Mouse (Mus musculus) heart, embryonic 12.5 days (tissue): ENCODE measurements around the gene Fbxo42. TPM values are rescaled to one million over a fixed set of nuclear protein-coding genes. Genes with fewer than 3 reads are reported as not detected.

ENCODE experiments used
- ATAC-seq: fragments of 200-750 bp; cut with Nextera tagmentation; 2 replicates; pipeline ENCODE4 v1.8.0; 2017; ENCODE audit warnings: moderate TSS enrichment, moderate library complexity; ENCODE audit not compliant: insufficient number of reproducible peaks, low FRiP score
- H3K27ac ChIP-seq: fragments of 300-500 bp; sonication (generic); 2 replicates; pipeline ENCODE4 v1.5.1; 2016; ENCODE audit warnings: mild to moderate bottlenecking, moderate library complexity; ENCODE audit not compliant: poor library complexity, severe bottlenecking
- H3K27me3 ChIP-seq: fragments of 300-500 bp; sonication (generic); replicated peaks from 2 replicates; pipeline ENCODE4 v1.6.1; 2016; ENCODE audit warnings: mild to moderate bottlenecking, moderate library complexity
- H3K36me3 ChIP-seq: fragments of 300-500 bp; sonication (generic); 2 replicates; pipeline ENCODE4 v1.6.1; 2016; ENCODE audit warnings: mild to moderate bottlenecking, moderate library complexity
- H3K4me1 ChIP-seq: fragments of 300-500 bp; sonication (generic); replicated peaks from 2 replicates; pipeline ENCODE4 v1.6.1; 2016; ENCODE audit warnings: mild to moderate bottlenecking
- H3K4me2 ChIP-seq: fragments of 300-500 bp; sonication (generic); 2 replicates; pipeline ENCODE4 v1.6.1; 2016; ENCODE audit warnings: mild to moderate bottlenecking, moderate library complexity
- H3K4me3 ChIP-seq: fragments of 300-500 bp; sonication (generic); 2 replicates; pipeline ENCODE4 v1.5.1; 2016; ENCODE audit warnings: mild to moderate bottlenecking
- H3K9ac ChIP-seq: fragments of 300-500 bp; sonication (generic); 2 replicates; pipeline ENCODE4 v1.6.1; 2016; ENCODE audit warnings: mild to moderate bottlenecking, moderate library complexity
- H3K9me3 ChIP-seq: fragments of 300-500 bp; sonication (generic); replicated peaks from 2 replicates; pipeline ENCODE4 v1.6.1; 2016; ENCODE audit warnings: mild to moderate bottlenecking, moderate library complexity
- WGBS: fragments of 180-500 bp; shearing (Covaris S2); methylation state at CpG from one replicate; pipeline ENCODE4 v1.1.7; 2016; 5-methylcytosine and 5-hydroxymethylcytosine counted together
- polyA plus RNA-seq: library from polyadenylated mRNA; unstranded; fragments of >200 nt; fragmentation: Nextera tagmentation; extraction: Ambion mirVana; gene quantifications from 2 replicates; pipeline ENCODE4 v1.2.1, GENCODE M21; 2016

Fbxo42 gene
- polyA plus RNA-seq, 1 experiment from 2014 or later = 18.2 TPM

- Histone ChIP-seq H3K27ac (no peak overlapping the region), H3K27me3 (no peaks in the 10 kb centered on the region), H3K4me1 (peaks cover 50% of the 10 kb centered on the region), H3K4me2 (no peak overlapping the region), H3K36me3 (peaks cover 45% of the 10 kb centered on the region), H3K9me3 (no peaks in the 10 kb centered on the region), H3K4me3 (no peak overlapping the region), H3K9ac (0 out of 2 replicates have a peak overlapping the region, but pooled peaks have one; percentile 25)
- WGBS = 85% methylated on average over 4 of the region's 4 CpGs
- ATAC-seq = no peak
Observed at GRCm38 (mm10) chr4:141118691-141119090, 29.0 kb upstream of the Fbxo42 start.

GRCm38 (mm10) chr4:141120700-141121099 lies 27.0 kb upstream of the Fbxo42 start:
- H3K9me3 ChIP-seq = no peaks in the 10 kb centered on the region
- peaks cover 59% of the 10 kb centered on the region for H3K4me1 ChIP-seq
- 29% methylated on average over 11 of the region's 11 CpGs for WGBS
- H3K4me2 ChIP-seq = no peak overlapping the region
- H3K4me3 ChIP-seq = no peak overlapping the region
- no peak for ATAC-seq
- H3K36me3 ChIP-seq = peaks cover 27% of the 10 kb centered on the region
- H3K27ac ChIP-seq = no peak overlapping the region
- no peak overlapping the region for H3K9ac ChIP-seq
- no peaks in the 10 kb centered on the region for H3K27me3 ChIP-seq

- Histone ChIP-seq H3K4me3 (no peak overlapping the region), H3K36me3 (peaks cover 14% of the 10 kb centered on the region), H3K27ac (no peak overlapping the region), H3K9me3 (no peaks in the 10 kb centered on the region), H3K27me3 (no peaks in the 10 kb centered on the region), H3K4me1 (peaks cover 66% of the 10 kb centered on the region), H3K4me2 (no peak overlapping the region), H3K9ac (no peak overlapping the region)
- no peak for ATAC-seq
- 78% methylated on average over 7 of the region's 7 CpGs for WGBS
Observed at GRCm38 (mm10) chr4:141122663-141123062, 25.1 kb upstream of the Fbxo42 start.

GRCm38 (mm10) chr4:141123065-141123464 lies 24.6 kb upstream of the Fbxo42 start:
- peaks cover 66% of the 10 kb centered on the region for H3K4me1 ChIP-seq
- ATAC-seq = no peak

GRCm38 (mm10) chr4:141129190-141129710 lies 18.5 kb upstream of the Fbxo42 start:
- 68% methylated on average over 6 of the region's 6 CpGs for WGBS
- no peak overlapping the region for H3K4me3 ChIP-seq
- H3K27me3 ChIP-seq = no peaks in the 10 kb centered on the region
- peaks cover 6% of the 10 kb centered on the region; the same call in 1 of the 2 replicates for H3K36me3 ChIP-seq
- no peak overlapping the region for H3K9ac ChIP-seq
- no peak overlapping the region for H3K4me2 ChIP-seq
- H3K4me1 ChIP-seq = peaks cover 61% of the 10 kb centered on the region
- no peak overlapping the region for H3K27ac ChIP-seq
- H3K9me3 ChIP-seq = no peaks in the 10 kb centered on the region
- no peak for ATAC-seq

More at GRCm38 (mm10) chr4:141123065-141123464, 24.6 kb upstream of the Fbxo42 start:
- whole genome bisulfite sequencing = 35% methylated on average over 1 of the region's 1 CpGs
- Histone ChIP-seq H3K9ac (no peak overlapping the region), H3K27ac (no peak overlapping the region), H3K4me3 (no peak overlapping the region), H3K4me2 (no peak overlapping the region), H3K36me3 (peaks cover 11% of the 10 kb centered on the region), H3K27me3 (no peaks in the 10 kb centered on the region), H3K9me3 (no peaks in the 10 kb centered on the region)

GRCm38 (mm10) chr4:141130704-141131342 lies 16.9 kb upstream of the Fbxo42 start:
- Histone ChIP-seq H3K4me2 (no peak overlapping the region), H3K4me3 (no peak overlapping the region), H3K9ac (peak overlapping the region; percentile 15; the same call in 1 of the 2 replicates), H3K9me3 (no peaks in the 10 kb centered on the region), H3K27ac (peak overlapping the region; percentile 46), H3K4me1 (peaks cover 67% of the 10 kb centered on the region), H3K36me3 (peaks cover 6% of the 10 kb centered on the region; the same call in 1 of the 2 replicates), H3K27me3 (no peaks in the 10 kb centered on the region)
- no peak for ATAC-seq
- WGBS = 86% methylated on average over 6 of the region's 6 CpGs

GRCm38 (mm10) chr4:141131531-141132061 lies 16.1 kb upstream of the Fbxo42 start:
- WGBS = 52% methylated on average over 5 of the region's 5 CpGs
- H3K4me3 ChIP-seq = no peak overlapping the region
- no peaks in the 10 kb centered on the region for H3K27me3 ChIP-seq
- peak overlapping the region; percentile 15; the same call in 1 of the 2 replicates for H3K9ac ChIP-seq
- no peaks in the 10 kb centered on the region; the same call in none of the 2 replicates for H3K36me3 ChIP-seq
- H3K4me2 ChIP-seq = 0 out of 2 replicates have a peak overlapping the region, but pooled peaks have one; percentile 5
- H3K27ac ChIP-seq = peak overlapping the region; percentile 46
- ATAC-seq = 0 out of 2 replicates have a peak, but pooled peaks have one; percentile 24
- no peaks in the 10 kb centered on the region for H3K9me3 ChIP-seq
- H3K4me1 ChIP-seq = peaks cover 70% of the 10 kb centered on the region

GRCm38 (mm10) chr4:141132191-141132590 lies 15.5 kb upstream of the Fbxo42 start:
- H3K27ac ChIP-seq = peak overlapping the region; percentile 46; the same call in 1 of the 2 replicates
- 0 out of 2 replicates have a peak overlapping the region, but pooled peaks have one; percentile 15 for H3K9ac ChIP-seq
- no peaks in the 10 kb centered on the region; the same call in none of the 2 replicates for H3K36me3 ChIP-seq
- 64% methylated on average over 8 of the region's 8 CpGs for WGBS
- no peaks in the 10 kb centered on the region for H3K9me3 ChIP-seq
- H3K4me1 ChIP-seq = peaks cover 71% of the 10 kb centered on the region
- ATAC-seq = no peak
- H3K4me3 ChIP-seq = no peak overlapping the region
- no peaks in the 10 kb centered on the region for H3K27me3 ChIP-seq
- no peak overlapping the region for H3K4me2 ChIP-seq

GRCm38 (mm10) chr4:141133227-141133626 lies 14.5 kb upstream of the Fbxo42 start:
- Histone ChIP-seq H3K27me3 (no peaks in the 10 kb centered on the region), H3K4me1 (peaks cover 78% of the 10 kb centered on the region), H3K9me3 (no peaks in the 10 kb centered on the region), H3K4me3 (no peak overlapping the region), H3K4me2 (no peak overlapping the region), H3K36me3 (no peaks in the 10 kb centered on the region; the same call in 1 of the 2 replicates), H3K27ac (no peak overlapping the region), H3K9ac (no peak overlapping the region)
- no peak for ATAC-seq
- WGBS = 61% methylated on average over 8 of the region's 8 CpGs

- H3K4me1 ChIP-seq = peaks cover 82% of the 10 kb centered on the region
- H3K4me2 ChIP-seq = 0 out of 2 replicates have a peak overlapping the region, but pooled peaks have one; percentile 14
- no peak for ATAC-seq
- H3K9me3 ChIP-seq = no peaks in the 10 kb centered on the region
- no peaks in the 10 kb centered on the region for H3K27me3 ChIP-seq
- no peak overlapping the region for H3K9ac ChIP-seq
- no peaks in the 10 kb centered on the region; the same call in 1 of the 2 replicates for H3K36me3 ChIP-seq
- no peak overlapping the region for H3K4me3 ChIP-seq
- WGBS = 55% methylated on average over 8 of the region's 8 CpGs
- H3K27ac ChIP-seq = peak overlapping the region; percentile 22; the same call in 1 of the 2 replicates
Observed at GRCm38 (mm10) chr4:141134031-141134441, 13.7 kb upstream of the Fbxo42 start.
